Mouse (Mus musculus) gastrocnemius, adult 2 months (tissue): Measurements from ENCODE around the gene Gm45716. TPM values are rescaled to one million over a fixed set of nuclear protein-coding genes. Genes with fewer than 3 reads are reported as not detected.

ENCODE experiments used
- DNase-seq: peaks from one replicate; pipeline ENCODE4 v3.0.0; 2022
- H3K27ac ChIP-seq: fragments of 200-600 bp; 2 replicates; pipeline ENCODE4 v1.8.1; 2022; ENCODE audit warnings: mild to moderate bottlenecking
- H3K4me3 ChIP-seq: fragments of 200-600 bp; 2 replicates; pipeline ENCODE4 v1.8.1; 2022; ENCODE audit warnings: mild to moderate bottlenecking, moderate library complexity
- CTCF ChIP-seq: fragments of 200-600 bp; IDR thresholded peaks from 2 replicates; pipeline ENCODE4 v1.8.1; 2022; ENCODE audit warnings: antibody characterized with exemption, mild to moderate bottlenecking, moderate library complexity
- intact Hi-C: fragments of 180-260 bp; cut with DNase I; formaldehyde crosslinking; loops from one replicate; pipeline ENCODE4 v1.15.1; 2025
- total RNA-seq, 2 experiments: library from RNA; stranded (reverse); gene quantifications; 2 replicates each; pipeline ENCODE4 v1.2.3; 2021

The Gm45716 gene
- total RNA-seq, 2 experiments from 2014 or later, result 1.2 to 2.7 TPM

DNA sequence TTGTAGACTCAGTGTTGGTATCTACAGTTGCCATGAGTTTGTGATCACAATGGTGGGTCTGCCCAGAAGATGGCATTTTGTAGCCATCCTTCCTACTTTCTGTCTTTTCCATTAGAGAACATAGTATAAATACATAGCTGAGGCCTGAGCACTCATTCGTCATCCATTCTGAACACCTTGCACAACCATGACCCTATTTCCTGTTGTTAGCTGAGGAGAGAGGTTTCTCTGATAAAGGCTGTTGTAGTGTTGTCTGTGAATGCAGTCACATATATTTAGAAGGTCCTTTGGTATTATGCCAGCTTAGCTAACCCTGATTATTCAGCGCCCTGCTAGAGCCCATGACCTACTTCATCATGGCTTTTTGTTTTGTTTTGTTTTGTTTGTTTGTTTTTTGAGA is 54.4 kb downstream of the Gm45716 start:
- no peak for TF ChIP-seq CTCF
- intact Hi-C loops, result no loop called here
- H3K4me3 ChIP-seq, result no peak overlapping the region
- no peak overlapping the region for H3K27ac ChIP-seq
- DNase-seq, result no peak

DNA sequence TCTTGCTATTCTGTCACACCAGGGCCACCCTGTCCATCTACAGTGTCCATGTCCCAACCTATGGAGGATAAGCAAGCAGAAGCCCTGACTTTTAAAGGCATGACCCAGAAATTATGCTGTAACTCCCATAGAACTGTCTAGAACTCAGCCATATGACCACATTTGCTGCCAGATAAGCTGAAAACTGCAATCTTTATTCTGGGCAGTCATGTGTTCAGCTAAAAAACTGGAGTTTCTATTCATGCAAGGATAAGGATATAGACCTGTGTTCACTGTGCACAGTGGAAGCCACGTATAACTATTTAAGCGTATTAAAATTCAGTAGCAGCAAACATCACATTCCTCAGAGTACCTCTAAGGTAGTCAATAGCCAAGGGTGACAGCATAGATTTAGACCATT is 55.8 kb downstream of the Gm45716 start:
- Histone ChIP-seq H3K4me3 (no peak overlapping the region), H3K27ac (no peak overlapping the region)
- no peak for DNase-seq
- intact Hi-C loops, result no loop called here
- TF ChIP-seq CTCF, result no peak

DNA sequence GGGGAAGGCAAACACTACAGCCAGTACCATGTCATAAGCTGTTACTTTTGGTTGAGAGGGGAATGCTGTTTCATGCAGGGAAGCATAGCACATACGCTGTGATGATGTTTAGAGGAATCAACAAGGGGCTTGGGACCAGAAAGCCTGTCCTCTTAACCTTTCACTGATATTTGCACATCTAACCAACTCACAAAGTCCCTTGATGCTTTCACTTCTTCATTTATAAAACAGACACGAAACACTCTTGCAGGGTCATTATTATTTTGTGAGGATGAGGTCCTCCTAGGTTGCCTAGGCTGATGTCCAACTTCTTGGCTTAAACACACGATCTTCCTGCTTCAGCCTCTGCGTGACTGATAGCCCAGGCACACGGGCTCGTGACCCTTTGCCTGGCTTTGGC is 58.1 kb downstream of the Gm45716 start:
- Histone ChIP-seq H3K27ac (no peak overlapping the region), H3K4me3 (no peak overlapping the region)
- TF ChIP-seq CTCF, result no peak
- no peak for DNase-seq
- intact Hi-C loops, result loop anchor here (5.0 kb wide), 1 partner anchor 58 kb away; the partner anchor contains the start of gene Gm45716

DNA sequence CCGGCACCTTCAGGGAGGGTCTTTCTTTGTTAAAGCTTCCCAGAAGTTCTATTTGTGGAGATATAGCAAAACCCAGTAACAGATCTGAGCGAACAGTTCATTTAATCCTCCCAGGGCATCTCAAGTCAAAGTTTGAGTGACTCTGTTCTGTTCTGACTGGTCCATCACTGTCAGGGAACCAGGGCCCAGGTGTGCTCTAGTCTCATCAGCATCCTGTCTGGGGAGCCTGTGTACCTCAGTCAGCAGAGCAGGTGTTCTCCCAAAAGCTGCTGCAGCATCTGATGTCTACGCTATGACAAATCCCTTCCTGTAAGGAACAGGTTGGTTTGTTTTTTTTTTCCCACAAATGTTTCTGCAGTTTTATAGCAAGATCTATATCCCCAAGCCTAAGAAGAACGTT is 59.2 kb downstream of the Gm45716 start:
- H3K27ac ChIP-seq, result no peak overlapping the region
- H3K4me3 ChIP-seq, result no peak overlapping the region
- intact Hi-C loops, result loop anchor here (5.0 kb wide), 1 partner anchor 59 kb away; the partner anchor contains the start of gene Gm45716
- DNase-seq, result no peak
- TF ChIP-seq CTCF, result no peak

DNA sequence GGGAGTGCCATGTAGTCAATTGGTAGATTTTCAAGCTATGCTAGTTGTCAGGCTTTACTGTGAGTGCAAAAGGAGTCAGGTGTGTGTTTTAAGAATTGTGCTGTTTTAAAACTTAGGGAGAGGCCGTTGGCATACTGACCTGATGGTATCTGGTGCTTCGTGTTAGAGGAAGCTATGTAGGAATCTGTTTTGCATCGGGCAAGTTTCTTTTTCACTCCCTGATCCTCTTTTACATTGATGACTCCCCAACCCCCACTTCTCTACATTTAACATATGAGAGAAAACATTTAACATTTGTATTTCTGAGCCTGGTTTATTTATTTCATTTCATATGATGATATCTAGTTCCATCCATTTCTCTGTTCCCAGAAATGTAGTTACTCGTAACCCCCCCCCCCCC is 60.3 kb downstream of the Gm45716 start:
- no peak for TF ChIP-seq CTCF
- intact Hi-C loops, result loop anchor here (5.0 kb wide), 1 partner anchor 60 kb away; the partner anchor contains the start of gene Gm45716

DNA sequence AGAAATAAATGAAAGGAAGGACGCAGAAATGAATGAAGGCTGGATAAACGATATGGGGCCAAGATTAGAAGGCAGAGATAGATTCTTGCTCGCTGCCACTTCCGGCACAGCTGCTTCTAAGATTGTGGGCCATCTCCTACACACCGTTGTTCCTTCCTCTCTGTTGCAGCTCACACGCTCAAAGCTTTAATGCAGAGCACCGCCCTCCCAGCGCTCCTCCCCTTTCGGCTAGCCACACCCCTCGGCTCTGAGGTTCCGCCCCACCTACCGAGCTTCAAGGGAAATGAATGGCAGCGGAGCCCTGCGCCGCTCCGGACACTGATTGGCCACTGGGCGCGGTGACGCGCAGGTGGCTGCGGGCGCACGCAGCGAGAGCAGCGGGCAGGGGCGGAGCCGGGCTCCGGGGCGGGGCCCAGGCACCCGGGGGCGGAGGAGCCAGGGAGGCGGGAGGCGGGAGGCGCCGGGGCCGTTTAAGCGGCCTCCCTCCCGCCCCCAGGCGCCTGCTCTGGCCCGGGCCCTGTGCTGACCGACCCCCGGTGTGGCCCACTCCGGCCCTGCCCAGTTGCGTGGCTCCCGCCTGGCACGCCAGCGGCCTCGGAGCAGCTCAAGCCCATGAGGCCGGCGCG is 61.7 kb downstream of the Gm45716 start, which contains the start of gene Mmd:
TSS of gene Mmd (plus strand) at position 432 of the 626 bp plus-strand sequence.
- DNase-seq, result peak; percentile 98
- Histone ChIP-seq H3K4me3 (peak within 1 kb of the TSS; percentile 83), H3K27ac (peak within 1 kb of the TSS; percentile 93)
- intact Hi-C loops, result loop anchor here (5.0 kb wide), 1 partner anchor 62 kb away; the partner anchor contains the start of gene Gm45716
- TF ChIP-seq CTCF, result no peak

More for the DNA sequence above, 60.3 kb downstream of the Gm45716 start:
- no peak for DNase-seq
- H3K4me3 ChIP-seq, result no peak overlapping the region
- no peak overlapping the region for H3K27ac ChIP-seq

DNA sequence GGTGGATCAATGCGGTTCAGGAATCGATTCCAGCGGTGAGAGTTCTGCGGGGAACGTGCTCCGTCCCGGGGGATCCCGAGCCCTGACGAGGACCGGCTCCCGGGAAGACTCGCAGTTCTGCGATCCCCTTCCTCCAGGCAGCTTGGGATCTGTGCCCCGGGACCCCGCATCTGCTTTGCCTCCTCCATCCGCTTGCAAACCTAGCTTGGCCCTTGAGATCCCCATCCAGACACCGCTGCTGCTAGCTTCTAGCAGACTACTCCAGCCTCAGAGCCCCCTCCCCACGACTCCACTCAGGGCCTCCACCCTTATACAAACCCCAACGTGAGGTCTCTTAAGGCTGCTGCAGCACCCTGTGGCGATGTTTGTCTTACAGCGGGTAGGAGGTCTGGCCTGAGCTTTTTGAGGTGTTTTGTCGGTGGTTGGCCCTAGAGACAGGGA is 62.2 kb downstream of the Gm45716 start:
- H3K27ac ChIP-seq, result peak overlapping the region; percentile 93
- no peak for TF ChIP-seq CTCF
- no peak for DNase-seq
- H3K4me3 ChIP-seq, result peak overlapping the region; percentile 83
- intact Hi-C loops, result loop anchor here (5.0 kb wide), 1 partner anchor 62 kb away; the partner anchor contains the start of gene Gm45716

DNA sequence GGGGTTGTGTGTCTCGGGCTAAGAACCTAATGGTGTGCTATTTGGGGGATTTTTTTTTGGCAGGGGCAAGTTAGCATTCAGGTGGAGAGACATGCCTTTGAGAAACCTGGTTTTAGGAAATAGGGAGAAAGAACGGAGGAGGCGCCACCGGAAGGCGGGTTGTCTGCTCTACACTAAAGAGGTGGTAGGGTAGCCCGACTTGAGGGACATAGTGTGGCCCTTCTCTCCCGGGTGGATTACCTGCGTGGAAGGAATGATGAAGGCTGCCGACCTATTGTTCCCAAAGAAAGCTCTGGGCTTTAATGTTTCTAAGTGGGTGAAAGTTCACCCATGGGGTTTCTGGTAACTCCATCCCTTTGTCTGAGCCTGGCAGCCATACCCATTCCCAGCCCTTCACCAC is 62.7 kb downstream of the Gm45716 start:
- intact Hi-C loops, result no loop called here
- no peak for DNase-seq

DNA sequence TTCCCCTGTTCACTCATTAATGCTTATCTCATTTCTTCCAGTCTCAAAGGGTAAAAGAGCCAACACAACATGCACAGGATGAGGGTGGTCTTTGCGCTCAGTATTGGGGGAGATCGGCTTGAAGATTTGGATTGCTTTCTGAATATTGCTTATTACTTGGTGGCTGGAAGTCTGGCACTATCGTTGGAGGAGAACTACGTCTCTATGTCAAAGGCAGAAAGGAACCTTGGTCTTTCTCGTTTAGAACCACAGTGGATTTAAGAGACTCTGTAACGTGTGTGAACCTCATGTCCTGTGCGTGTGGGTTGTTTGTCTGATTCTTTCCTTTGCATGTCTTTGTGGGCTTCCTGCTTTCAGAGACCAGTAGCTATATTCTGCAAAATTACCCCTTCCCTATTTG is 63.2 kb downstream of the Gm45716 start:
- Histone ChIP-seq H3K27ac (peak overlapping the region; percentile 93; the same call in 1 of the 2 replicates), H3K4me3 (peak overlapping the region; percentile 83)
- intact Hi-C loops, result no loop called here
- no peak for DNase-seq
- no peak for TF ChIP-seq CTCF

More for the DNA sequence above, 62.7 kb downstream of the Gm45716 start:
- TF ChIP-seq CTCF, result no peak
- H3K27ac ChIP-seq, result peak overlapping the region; percentile 93
- H3K4me3 ChIP-seq, result peak overlapping the region; percentile 83

DNA sequence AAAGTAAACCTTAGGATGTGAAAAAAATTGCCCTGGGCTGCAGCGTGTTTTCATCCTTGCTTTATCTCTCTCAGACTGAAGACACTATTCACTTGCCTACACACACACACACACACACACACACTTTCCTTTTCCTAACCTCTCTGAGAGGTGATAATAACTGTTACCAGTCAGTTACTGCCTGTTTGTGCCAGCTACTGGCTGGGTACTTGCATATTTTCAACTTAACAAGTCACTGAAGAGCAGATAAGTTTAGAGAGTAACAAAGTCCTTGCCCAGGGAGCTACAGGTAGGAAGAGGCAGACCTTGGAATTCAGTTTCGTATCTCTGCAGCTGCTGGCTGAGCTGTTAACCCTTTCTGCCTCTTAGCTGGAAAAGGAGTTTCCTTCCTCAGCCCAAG is 64.4 kb downstream of the Gm45716 start:
- intact Hi-C loops, result no loop called here
- no peak for DNase-seq
- Histone ChIP-seq H3K4me3 (peak overlapping the region; percentile 41), H3K27ac (peak overlapping the region; percentile 72)
- no peak for TF ChIP-seq CTCF

DNA sequence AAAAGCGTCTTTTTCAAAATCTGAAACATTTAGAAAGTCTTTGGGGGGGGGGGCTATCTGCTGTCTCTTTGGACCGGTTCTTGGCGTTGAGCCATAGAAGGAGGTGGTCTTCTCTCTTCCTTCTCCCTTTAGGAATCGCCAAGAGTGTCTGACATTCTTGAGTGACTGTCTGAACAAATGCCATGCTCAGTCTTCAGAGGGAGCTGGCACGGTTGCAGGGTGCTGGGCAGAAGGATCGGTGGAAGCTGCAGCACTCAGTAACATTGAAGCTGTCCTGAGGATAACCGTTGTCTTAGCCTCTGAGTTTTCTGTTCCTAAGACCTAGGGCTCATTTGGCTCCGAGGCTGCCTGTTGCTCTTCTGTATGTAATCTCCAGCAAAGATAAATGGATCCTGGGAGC is 64.9 kb downstream of the Gm45716 start:
- intact Hi-C loops, result no loop called here

DNA sequence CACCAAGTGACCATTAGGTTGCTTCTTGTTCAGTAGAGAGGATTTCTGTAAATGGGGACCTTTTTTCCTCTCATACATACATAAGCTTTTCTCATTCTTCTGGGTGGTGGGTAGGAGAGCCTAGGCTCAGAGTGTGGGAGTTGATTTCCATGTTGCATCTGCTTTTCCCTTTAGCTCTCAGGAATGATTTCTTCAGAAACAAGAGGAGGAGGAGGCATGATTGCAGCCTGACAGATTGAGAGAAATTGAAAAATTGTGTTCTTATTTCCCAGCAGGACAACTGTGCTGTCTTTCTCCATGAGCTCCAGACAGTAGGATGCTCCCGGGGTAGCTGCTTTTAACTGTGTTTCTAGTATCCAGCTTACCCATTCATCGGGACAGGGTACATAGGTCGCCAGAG is 67.1 kb downstream of the Gm45716 start:
- intact Hi-C loops, result no loop called here
- no peak for TF ChIP-seq CTCF
- no peak overlapping the region; the same call in 1 of the 2 replicates for H3K4me3 ChIP-seq
- H3K27ac ChIP-seq, result peak overlapping the region; percentile 88; the same call in 1 of the 2 replicates
- no peak for DNase-seq

More for the DNA sequence above, 64.9 kb downstream of the Gm45716 start:
- Histone ChIP-seq H3K27ac (peak overlapping the region; percentile 72), H3K4me3 (peak overlapping the region; percentile 41)
- no peak for TF ChIP-seq CTCF
- peak; percentile 62 for DNase-seq

DNA sequence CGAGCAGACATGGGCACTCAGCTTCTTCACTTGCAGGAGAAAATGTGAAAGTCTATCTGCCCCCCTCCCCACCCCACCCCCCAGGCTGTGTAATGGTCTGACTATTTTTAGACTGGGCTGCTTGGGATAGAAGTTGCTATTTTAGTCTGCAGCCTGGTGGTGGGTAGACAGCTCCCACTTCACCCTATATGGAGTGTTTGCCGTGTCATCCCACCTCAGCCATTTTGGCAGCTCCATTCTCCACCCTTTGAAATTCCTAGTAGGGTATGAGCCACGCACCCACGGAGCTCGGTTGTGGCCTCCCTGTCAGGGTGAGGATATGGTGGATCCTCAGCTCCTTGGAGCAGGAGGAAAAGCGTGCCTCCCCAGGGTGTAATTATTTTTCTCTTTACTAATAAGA is 68.2 kb downstream of the Gm45716 start:
- peak; percentile 63 for DNase-seq
- Histone ChIP-seq H3K4me3 (peak overlapping the region; percentile 55), H3K27ac (peak overlapping the region; percentile 88)
- TF ChIP-seq CTCF, result no peak
- intact Hi-C loops, result no loop called here
